Mouse (Mus musculus) frontal cortex, adult 2 months (tissue): Measurements from ENCODE around the gene Ccdc73. TPM values are rescaled to one million over a fixed set of nuclear protein-coding genes. Genes with fewer than 3 reads are reported as not detected.
"Not testable (repeated sequence)": the region's sequence is repeated elsewhere in the genome, so short reads cannot be mapped to it uniquely, and the experiment has no call there.

Experiments
- DNase-seq, 2 experiments: peaks; one replicate each; pipeline ENCODE4 v3.0.0; 2022; ENCODE audit warnings: low spot score in 1 of 2; ENCODE audit errors: extremely low spot score in 1 of 2
- polyA plus RNA-seq: library from polyadenylated mRNA; depleted of rRNA; stranded (reverse); fragments of >200 nt; gene quantifications from 2 replicates; pipeline ENCODE4 v1.2.3, GENCODE M21; 2012

The Ccdc73 gene
- polyA plus RNA-seq, 1 experiment = 5.3 TPM

GRCm38 (mm10) chr2:104864176-104864860, 3.3 kb upstream of the Ccdc73 start:
- DNase-seq = no peak

- no peak for DNase-seq
Observed at GRCm38 (mm10) chr2:104869101-104869500, 1.5 kb downstream of the Ccdc73 start.

GRCm38 (mm10) chr2:104878794-104879193, 11.2 kb downstream of the Ccdc73 start:
- DNase-seq = no peak

GRCm38 (mm10) chr2:104886109-104886508, 18.5 kb downstream of the Ccdc73 start:
- no peak for DNase-seq

- DNase-seq = not testable (repeated sequence)
Observed at GRCm38 (mm10) chr2:104887331-104887730, 19.7 kb downstream of the Ccdc73 start.

- DNase-seq = peak; percentile 63 to 92
Observed at GRCm38 (mm10) chr2:104887882-104888566, 20.4 kb downstream of the Ccdc73 start.

- DNase-seq = no peak
Observed at GRCm38 (mm10) chr2:104899975-104900374, 32.4 kb downstream of the Ccdc73 start.

GRCm38 (mm10) chr2:104915709-104916108, 48.1 kb downstream of the Ccdc73 start:
- DNase-seq = no peak

- no peak for DNase-seq
Observed at GRCm38 (mm10) chr2:104964492-104964891, 96.9 kb downstream of the Ccdc73 start.

GRCm38 (mm10) chr2:104981712-104982111, 114.1 kb downstream of the Ccdc73 start:
- no peak for DNase-seq

- no peak for DNase-seq
Observed at GRCm38 (mm10) chr2:104985796-104986195, 118.2 kb downstream of the Ccdc73 start.

- DNase-seq = no peak
Observed at GRCm38 (mm10) chr2:104988974-104989373, 121.4 kb downstream of the Ccdc73 start.

GRCm38 (mm10) chr2:104994436-104994835, 126.8 kb downstream of the Ccdc73 start:
- no peak for DNase-seq

GRCm38 (mm10) chr2:104996201-104996600, 128.6 kb downstream of the Ccdc73 start:
- no peak for DNase-seq

GRCm38 (mm10) chr2:105007236-105007635, 139.6 kb downstream of the Ccdc73 start:
- DNase-seq = no peak

GRCm38 (mm10) chr2:105016192-105016966, 148.8 kb downstream of the Ccdc73 start:
- no peak for DNase-seq

- DNase-seq = peak; percentile 86 to 95
Observed at GRCm38 (mm10) chr2:105016967-105017287, 149.3 kb downstream of the Ccdc73 start, which contains the start of gene Eif3m. Gene Eif3m, minus strand, starts transcription at chr2:105017080.

GRCm38 (mm10) chr2:105017802-105018201, 150.2 kb downstream of the Ccdc73 start:
- no peak for DNase-seq

GRCm38 (mm10) chr2:105019457-105019856, 151.9 kb downstream of the Ccdc73 start:
- DNase-seq = no peak

GRCm38 (mm10) chr2:105021256-105021655, 153.7 kb downstream of the Ccdc73 start:
- DNase-seq = no peak

GRCm38 (mm10) chr2:105021836-105022235, 154.2 kb downstream of the Ccdc73 start:
- DNase-seq = no peak
